Mouse (Mus musculus): ENCODE measurements around the gene Hoxd4. TPM values are rescaled to one million over a fixed set of nuclear protein-coding genes. Genes with fewer than 3 reads are reported as not detected.

Hoxd4 gene
- total RNA-seq, 2 experiments from 2014 or later = not detected

DNA sequence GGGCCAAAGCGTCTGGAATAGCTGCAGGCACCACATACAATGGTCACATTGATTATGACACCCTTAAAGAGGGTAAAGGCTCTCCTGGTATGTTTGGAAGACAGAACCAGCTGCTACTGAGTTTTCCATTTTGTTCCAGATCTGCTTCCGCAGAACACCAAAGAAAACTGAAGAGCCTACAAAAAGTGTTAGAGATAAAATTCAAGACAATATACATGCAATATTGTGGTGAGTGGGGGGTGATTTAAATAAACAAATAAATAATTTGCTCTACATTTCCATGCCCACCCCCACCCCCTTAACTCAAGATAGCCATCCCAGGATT lies 27.7 kb downstream of the Hoxd4 start:
- no peak for DNase-seq (ENCODE audit: extremely low spot score in 1 of 2, low spot score in 1 of 2)

DNA sequence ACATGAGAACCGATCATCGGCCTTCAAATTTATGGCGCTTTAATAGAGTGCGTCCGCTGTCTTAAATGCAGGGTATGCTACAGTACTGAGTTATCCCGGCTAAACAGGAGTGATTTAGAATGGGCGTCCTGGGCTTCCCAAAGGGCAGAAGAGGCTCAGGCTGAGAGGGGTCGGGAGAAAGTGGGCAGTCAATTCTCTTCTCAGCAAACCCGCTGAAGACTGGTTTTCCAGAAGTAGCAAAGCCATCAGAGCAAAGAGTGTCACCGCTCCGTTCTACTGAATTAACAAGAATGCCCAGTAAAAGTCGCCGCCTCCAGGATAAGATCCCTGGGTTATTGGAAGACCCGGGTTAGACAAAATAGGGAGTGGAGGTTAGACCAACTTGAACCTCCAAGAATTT lies 28.1 kb downstream of the Hoxd4 start:
- no peak for DNase-seq (ENCODE audit: extremely low spot score in 1 of 2, low spot score in 1 of 2)

DNA sequence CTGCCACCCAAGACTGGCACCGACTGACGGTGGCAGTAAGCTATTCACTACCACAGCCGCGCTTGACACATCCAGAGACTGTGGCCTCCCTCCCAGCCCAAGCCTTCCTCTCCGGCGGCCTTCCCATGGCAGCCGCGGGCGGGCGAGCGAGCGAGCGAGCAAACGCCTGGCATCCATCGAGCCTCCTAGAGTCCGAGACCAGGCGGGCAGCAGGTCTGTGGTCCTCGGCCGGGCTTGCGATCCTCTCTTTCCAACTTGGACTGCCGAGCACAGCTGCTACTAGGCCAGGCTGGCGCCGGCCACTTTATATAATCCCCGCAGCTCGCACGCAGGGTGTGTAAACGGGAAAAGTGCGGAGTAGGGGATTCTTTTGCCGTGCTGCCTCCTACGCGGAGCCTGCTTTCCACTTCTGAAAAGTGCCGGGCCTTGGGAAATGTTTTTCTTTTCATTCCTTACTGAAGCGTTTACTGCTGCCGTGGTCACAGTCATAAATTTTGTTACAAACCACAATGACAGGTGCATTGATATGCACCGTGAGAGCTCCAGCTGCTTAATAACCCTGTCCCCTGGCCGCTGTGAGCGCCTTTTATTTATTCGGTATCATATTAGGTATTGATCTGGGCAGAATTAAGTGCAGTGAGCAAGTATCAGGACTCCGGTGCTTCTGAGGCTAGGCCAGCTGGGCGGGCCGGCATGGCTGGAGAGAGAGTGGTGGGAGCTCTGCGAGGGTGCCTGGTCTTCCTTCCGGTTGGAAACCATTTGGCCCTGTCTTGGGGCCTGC lies 28.8 kb downstream of the Hoxd4 start:
- no peak for DNase-seq (ENCODE audit: extremely low spot score in 1 of 2, low spot score in 1 of 2)

DNA sequence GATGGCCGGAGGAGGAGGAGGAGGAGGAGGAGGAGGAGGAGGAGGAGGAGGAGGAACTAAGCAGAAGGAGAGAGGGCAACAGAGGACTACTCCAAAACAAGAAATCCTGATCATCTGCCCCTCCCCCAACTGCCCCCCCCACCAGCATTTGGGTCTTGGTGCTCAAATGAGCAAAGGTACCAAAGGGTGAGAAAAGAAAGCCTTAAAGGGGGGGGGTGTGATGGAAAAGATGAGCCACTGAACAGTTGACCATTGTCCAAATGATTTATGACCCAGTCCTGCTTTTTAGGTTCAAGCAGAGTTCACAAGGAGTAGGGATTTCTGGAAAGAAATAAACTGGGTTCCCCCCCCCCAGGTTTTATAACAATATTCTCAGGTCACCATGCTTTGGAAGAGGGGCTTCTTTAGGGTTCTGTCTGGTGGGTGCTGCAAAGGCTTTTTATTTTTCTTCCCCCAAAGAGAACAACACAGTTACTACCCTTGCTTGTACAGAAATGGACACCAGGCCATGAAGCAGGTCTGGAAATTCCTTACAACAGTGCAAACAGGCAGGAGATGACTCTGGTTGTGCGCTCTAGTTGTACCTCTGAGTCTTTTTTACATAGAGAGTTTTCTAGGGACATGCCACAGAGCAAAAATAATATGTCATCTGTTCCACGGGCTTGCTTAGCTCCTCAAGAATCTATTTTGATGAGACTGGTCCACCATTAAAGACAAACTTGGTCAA lies 29.7 kb downstream of the Hoxd4 start:
- DNase-seq (ENCODE audit: extremely low spot score in 1 of 2, low spot score in 1 of 2) = no peak

DNA sequence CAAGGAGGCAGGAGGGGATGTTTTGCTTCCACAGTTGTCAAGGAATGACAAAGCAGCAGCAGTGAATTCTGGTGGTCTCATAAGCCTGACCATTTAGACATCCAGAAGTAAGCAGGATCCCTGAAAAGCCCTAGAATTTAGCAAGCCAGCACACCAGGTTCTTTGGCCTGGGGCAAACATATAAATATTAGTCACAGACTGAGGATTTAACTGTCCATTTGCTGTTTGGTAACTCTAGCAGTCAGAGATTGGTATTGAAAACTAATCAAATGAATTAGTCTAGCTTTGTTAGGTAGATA lies 30.2 kb downstream of the Hoxd4 start:
- DNase-seq (ENCODE audit: extremely low spot score in 1 of 2, low spot score in 1 of 2) = no peak

DNA sequence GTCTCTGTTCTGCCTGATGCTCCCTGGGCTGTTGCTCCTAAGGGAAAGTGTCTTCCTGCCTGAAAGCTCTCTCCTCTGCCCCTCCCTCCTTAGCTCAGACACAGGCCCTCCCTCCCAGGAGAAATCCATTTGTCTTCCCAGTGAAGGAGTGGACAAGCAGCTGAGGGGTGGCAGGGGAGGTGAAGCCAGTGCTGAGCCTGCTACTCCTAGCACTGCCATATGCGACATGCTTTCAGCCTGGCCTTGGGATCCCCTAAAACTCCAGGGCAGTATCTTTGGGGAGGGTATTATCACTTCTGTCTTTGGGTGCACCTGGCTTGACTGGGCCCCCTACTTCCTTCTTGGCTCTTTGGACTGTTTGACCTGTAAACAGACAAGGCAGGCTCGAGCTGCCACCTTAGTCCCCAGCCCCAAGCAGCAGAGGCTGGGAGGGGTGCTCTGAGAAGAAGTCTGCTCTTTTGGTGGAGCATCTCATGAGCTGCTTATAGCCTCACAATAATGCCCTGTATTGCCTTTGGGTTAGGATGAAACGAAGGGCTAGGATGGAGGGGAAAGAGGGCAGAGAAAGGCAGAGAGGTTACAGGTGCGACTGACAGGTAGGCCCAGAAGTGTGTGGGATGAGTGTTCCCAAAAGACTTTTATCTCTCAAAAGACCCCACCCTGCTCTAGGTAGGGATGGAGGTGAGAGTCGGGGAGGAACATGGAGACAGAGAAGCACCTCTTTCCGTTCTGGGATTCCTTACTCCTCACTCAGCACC lies 34.0 kb downstream of the Hoxd4 start:
- DNase-seq (ENCODE audit: extremely low spot score in 1 of 2, low spot score in 1 of 2) = no peak

DNA sequence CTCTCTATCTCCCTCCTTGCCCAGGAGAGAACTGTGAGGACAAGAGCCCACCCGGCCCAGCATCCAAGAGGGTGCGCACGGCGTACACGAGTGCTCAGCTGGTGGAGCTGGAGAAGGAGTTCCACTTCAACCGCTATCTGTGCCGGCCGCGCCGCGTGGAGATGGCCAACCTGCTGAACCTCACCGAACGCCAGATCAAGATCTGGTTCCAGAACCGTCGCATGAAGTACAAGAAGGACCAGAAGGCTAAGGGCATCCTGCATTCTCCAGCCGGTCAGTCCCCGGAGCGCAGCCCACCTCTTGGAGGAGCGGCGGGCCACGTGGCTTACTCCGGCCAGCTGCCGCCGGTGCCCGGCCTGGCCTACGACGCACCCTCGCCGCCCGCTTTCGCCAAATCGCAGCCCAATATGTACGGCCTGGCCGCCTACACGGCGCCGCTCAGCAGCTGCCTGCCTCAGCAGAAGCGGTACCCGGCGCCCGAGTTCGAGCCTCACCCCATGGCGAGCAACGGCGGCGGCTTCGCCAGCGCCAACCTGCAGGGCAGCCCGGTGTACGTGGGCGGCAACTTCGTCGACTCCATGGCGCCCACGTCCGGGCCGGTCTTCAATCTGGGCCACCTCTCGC lies 34.7 kb downstream of the Hoxd4 start:
- no peak for DNase-seq (ENCODE audit: extremely low spot score in 1 of 2, low spot score in 1 of 2)

DNA sequence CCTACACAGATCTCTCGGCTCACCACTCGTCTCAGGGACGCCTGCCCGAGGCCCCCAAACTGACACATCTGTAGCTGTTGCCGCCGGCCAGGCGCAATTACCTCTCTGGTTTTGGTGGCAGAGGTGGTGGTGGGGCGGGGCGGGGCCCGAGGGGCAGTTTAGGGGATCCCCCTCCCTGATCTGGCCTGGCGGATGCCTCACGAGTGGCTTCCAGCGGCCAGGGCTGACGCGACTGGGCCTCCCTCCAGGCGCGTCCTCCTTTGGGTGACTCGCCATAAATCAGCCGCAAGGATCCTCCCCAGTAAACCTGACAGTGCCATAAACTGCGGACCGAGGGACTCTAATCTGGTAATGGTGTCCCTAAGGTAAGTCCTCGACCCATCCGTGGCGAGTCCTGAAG lies 35.3 kb downstream of the Hoxd4 start:
- no peak for DNase-seq (ENCODE audit: extremely low spot score in 1 of 2, low spot score in 1 of 2)

DNA sequence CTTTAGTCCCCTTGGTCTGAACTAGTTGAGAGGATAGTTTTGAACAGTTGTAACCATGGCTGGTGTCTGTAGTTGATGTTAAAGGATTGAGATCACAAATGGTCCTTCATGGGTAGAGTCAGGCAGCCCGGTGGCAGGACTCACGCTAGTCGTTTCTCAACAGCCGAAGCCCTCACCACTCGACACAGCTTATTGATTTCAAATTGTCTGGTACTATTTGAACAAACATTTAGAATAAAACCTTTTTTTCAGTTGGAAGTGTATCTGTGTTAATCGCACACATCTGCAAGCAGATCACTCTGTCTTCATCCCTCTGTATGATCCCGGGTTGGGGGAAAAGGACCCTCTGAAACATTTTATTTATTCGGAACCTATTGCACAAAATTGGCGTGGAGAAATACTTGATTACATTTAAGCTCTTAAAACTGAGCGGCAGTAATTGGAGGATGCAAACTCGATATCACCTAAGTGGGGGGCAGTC lies 36.0 kb downstream of the Hoxd4 start:
- no peak for DNase-seq (ENCODE audit: extremely low spot score in 1 of 2, low spot score in 1 of 2)

DNA sequence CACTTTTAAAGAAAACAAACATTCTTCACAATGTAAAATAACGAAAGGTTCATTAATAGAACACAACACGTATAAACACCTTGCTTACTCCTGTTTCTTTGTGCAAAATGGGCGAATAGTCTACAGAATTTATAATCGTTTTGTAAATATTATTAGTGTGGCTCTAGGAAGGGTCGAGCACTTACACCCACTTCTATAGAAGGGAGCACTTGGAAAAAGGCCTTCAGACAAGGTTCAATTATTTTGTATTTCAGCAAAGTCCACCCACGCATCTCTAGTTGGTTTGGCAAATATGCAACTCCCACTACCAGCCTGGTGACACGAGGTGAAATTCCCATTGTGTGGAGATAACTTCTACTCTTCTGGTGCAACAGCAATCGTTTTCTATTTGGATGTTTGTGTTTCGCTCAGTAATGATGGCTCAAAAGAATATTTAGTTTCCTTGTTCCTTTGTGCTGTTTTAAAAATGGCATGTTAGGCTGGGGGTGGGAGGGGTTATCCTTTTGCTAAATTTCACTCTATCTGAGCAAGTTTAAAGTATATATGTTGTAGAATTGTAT lies 36.8 kb downstream of the Hoxd4 start:
- no peak for DNase-seq (ENCODE audit: extremely low spot score in 1 of 2, low spot score in 1 of 2)

DNA sequence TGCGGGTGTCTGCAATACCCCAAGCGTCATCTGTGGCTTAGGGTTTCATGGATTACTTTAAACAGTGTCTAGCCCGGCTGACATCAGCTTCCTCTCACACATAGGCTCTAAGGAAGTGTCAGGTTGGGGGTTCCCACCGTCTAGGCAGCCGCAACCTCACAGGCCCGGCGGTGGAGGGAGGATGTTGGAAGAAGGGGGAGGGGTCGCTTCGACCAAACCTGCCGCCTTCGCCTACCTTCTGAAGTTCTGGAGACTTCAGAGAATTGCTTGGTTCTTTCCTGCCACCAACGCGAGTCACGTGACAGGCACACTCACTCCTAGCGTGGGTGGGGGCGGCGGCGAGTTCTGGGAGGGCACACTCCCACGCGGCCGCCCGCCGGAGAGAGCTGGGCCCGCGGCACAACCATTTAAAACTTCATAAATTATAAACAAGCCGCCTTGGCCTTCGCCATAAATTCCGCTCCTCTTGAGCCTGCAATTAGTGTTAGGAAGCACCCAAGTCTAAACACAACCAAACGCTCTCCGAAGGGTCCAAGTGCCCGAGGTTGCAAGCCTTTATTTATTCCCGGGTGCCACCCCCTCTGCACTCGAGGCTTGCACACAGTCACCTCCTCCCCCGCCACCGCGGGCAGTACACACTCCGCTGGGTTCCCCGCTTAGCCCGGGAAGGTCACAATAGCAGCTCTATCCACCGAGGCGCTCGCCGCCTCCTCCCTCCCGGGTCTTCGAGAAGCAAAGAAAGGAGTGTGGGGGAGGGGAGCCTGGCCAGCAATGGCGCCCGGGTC lies 37.8 kb downstream of the Hoxd4 start:
- no peak for DNase-seq (ENCODE audit: extremely low spot score in 1 of 2, low spot score in 1 of 2)

DNA sequence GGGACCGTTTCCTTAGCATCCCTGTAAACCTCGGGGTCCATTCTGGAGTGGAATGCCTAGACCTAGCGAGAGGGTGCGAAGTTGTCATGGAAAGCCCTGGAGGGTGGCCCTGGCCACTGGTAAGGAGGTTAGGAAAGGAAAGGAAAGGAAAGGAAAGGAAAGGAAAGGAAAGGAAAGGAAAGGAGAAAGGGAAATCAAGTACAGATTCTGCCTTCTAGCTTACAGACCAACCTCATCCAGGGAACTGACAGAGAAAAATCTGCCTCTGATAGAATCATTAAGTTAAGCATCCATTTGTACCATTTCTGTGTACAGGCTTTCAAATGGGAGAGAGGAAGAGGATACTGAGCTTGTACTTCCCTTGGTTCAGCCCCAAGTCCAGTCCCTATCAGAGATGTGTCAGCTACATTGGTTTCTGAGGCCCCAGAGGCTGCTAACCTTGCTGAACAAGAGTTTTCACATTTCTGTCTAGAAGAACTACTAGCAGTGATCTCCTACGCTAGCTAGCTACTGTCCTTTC lies 39.1 kb downstream of the Hoxd4 start:
- no peak for DNase-seq (ENCODE audit: extremely low spot score in 1 of 2, low spot score in 1 of 2)

DNA sequence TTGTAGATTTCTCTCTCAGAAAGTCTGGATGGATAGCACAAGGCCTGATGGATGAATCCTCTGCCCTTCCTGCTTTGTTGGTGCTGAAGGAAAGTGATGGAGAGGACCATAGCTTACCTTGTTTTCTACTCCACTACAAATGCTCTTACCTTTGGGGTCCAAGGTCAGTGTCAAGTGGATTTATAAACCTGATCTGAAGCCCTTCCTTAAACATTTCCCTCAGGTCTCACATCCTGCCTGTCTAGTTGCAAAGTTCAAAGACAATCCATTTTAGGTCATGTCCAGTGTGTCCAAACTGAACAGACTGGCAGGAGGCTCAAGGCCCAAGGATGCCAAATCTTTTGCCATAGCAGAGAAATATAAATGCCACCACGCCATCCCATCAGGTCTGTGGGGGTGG lies 40.1 kb downstream of the Hoxd4 start:
- no peak for DNase-seq (ENCODE audit: extremely low spot score in 1 of 2, low spot score in 1 of 2)

DNA sequence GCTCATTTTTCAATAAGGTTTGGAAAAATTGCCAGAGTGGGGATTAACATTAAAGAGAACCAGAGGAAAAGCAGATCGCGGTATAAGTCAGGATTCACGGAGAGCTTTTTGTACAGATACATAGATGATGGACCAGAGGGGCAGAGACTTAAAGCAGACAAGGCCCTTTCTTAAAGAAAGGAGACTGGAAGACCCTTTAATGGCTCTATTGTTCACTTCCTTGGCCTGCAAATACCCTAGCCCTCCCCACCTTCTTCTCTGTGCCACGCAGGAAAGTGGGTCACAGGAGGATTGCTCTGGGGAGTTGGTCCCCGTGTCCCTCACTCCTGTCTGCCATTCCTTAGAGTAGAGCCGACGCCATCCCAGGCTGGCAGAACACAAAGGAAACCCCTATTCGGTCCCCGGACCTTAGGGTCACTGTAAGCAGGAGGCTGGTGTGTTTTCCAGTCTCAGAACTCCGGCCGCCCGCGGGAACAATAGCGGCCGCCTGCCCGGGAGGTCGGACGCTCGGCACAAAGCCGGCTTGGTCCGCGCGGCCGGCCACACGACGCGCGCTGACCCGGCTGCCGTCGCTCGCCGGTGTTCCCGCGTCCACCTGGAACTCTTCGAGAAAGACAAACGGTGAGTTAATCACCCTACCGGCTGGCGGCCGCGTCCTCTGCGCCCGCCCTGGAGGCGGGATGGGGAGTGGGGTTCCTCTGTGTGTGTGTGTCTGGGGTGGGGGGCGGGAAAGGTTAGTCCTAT lies 40.9 kb downstream of the Hoxd4 start:
- no peak for DNase-seq (ENCODE audit: extremely low spot score in 1 of 2, low spot score in 1 of 2)

DNA sequence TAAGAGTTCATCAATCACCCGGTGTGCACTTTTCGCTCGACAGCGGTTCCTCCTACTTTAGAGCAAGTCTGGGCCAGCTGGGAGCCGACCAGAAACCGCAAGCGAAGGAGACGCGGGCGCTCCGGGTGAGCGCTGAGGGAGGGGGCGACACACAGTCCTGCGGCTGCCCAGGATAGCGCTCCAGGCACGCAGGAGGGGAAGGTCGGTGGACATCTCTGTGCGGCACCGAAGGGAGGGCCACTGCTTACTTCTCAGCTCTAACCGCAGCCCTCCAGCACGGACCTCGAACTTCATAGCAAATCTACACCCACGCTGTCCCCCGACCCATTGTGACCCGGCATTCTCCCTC lies 41.4 kb downstream of the Hoxd4 start:
- DNase-seq (ENCODE audit: extremely low spot score in 1 of 2, low spot score in 1 of 2) = no peak

DNA sequence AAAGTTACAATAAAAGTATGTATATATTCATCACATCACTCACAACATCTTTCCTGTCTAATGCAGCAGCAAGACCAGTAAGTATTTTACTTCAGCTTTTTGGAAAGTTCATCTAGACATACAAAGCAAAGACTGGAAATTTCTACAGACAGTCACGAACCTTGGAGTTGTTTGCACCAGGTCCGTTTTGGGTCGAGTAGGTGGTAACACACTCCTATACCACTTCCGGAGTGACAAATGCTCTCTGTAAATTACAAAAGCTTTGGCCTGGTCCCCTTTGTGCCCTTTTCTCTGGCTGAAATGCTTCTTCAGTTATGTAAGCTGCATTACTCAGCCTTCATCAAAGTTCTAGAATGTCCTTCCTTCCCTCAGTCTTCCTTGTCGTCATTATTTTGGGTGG lies 42.0 kb downstream of the Hoxd4 start:
- no peak for DNase-seq (ENCODE audit: extremely low spot score in 1 of 2, low spot score in 1 of 2)

DNA sequence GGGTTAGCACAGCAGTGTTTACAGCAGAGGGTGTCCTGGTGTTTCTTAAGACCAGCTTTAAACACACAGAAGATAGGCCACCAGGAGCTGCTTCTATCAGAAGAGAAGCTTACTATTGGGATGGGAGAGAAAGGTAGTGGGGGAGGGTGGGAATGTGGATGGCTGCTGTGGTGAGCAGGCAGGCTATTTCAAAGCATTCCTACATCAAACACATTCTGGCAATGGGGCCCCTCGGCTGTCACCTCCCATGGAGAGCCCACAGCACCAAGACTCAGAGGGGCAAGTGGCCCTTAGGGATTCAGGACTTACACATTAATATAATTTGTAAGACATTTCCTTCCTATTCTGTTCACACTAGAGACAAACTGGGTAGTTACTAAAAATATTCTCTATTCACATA lies 48.4 kb downstream of the Hoxd4 start:
- no peak for DNase-seq (ENCODE audit: extremely low spot score in 1 of 2, low spot score in 1 of 2)

DNA sequence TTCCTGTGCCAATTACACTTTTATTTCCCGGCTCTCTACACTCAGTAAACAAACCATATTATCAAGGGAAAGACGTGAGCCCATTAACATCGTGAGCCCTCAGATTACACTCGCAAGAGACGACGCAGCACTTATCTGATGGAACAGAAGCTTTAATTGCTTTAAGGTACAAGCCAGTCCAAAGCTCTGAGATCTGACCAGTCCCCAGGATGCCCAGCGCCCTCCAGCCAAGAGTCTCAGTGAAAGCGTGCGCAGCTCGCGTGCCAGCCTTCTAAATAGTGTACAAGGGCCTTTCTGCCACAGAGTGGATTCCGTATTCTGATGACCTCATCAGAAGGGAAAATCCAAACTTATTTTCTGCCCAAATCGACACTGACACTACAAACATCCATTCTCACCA lies 50.2 kb downstream of the Hoxd4 start:
- DNase-seq (ENCODE audit: extremely low spot score in 1 of 2, low spot score in 1 of 2) = no peak

DNA sequence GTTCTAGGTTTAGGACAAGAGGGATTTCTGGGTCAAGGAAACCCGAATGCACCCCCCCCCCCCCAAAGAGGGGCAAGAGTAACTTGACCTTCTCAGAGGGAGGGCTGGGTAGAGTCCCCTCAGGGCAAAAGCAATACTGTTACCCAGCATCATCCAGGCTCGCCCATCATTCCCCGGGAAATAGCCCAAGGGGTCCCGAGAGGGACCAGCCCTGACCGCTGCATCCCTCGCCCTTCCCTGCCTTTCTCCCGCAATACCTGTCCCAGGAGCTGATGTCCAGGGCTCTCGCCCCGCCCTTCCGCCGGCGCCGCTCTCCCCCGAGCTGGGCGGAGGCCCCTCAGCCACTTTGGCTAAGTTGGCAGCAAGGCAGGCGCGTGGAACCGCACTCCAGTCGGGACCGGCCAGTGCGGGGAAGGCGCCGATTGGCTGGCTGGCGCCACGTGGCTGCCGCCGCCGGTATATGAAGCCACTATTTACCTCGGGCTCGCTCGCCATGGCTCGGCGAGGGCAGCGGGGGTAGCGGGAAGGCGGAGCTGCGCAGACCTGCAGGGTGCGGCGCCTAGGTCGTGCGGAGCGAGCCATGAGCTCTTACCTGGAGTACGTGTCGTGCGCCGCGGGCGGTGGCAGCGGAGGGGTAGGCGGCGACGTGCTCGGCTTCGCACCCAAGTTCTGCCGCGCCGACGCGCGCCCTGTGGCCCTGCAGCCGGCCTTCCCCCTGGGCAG lies 51.0 kb downstream of the Hoxd4 start, which contains the start of gene Hoxd1:
TSS of gene Hoxd1 (plus strand) at position 459 of the 723 bp plus-strand sequence.
- DNase-seq (ENCODE audit: extremely low spot score in 1 of 2, low spot score in 1 of 2) = no peak

Measured in layer of hippocampus, postnatal 25 days (tissue).